Mouse (Mus musculus) ES-Bruce4 (cell line): ENCODE measurements around the gene Vangl2. TPM values are rescaled to one million over a fixed set of nuclear protein-coding genes. Genes with fewer than 3 reads are reported as not detected.

Source experiments
- H3K27ac ChIP-seq: 2 replicates; pipeline ENCODE4 v1.5.1; 2012; ENCODE audit warnings: low read length, inconsistent platforms; ENCODE audit not compliant: insufficient read depth
- H3K27me3 ChIP-seq: 2 replicates; pipeline ENCODE4 v1.6.1; 2012; ENCODE audit warnings: mild to moderate bottlenecking, low read length, inconsistent platforms; ENCODE audit not compliant: control insufficient read depth, poor library complexity, insufficient read depth, severe bottlenecking
- H3K36me3 ChIP-seq: 2 replicates; pipeline ENCODE4 v1.6.1; 2012; ENCODE audit warnings: inconsistent platforms, mild to moderate bottlenecking, low read length, moderate library complexity; ENCODE audit not compliant: control insufficient read depth, poor library complexity, insufficient read depth, severe bottlenecking
- H3K4me1 ChIP-seq: one replicate; pipeline ENCODE4 v1.8.1; 2011; ENCODE audit warnings: low read length; ENCODE audit not compliant: control insufficient read depth, insufficient read depth
- H3K4me3 ChIP-seq: 2 replicates; pipeline ENCODE4 v1.5.1; 2011; ENCODE audit warnings: low read depth, mild to moderate bottlenecking, low read length
- H3K9ac ChIP-seq: 2 replicates; pipeline ENCODE4 v1.6.1; 2012; ENCODE audit warnings: low read depth, mild to moderate bottlenecking, inconsistent platforms; ENCODE audit not compliant: poor library complexity, severe bottlenecking
- H3K9me3 ChIP-seq: replicated peaks from 2 replicates; pipeline ENCODE4 v1.6.1; 2012; ENCODE audit warnings: mild to moderate bottlenecking, low read length, inconsistent platforms; ENCODE audit not compliant: control insufficient read depth, poor library complexity, insufficient read depth, severe bottlenecking
- CTCF ChIP-seq: IDR thresholded peaks from one replicate; pipeline ENCODE4 v1.8.1; 2011; ENCODE audit warnings: low read depth, low read length
- EP300 ChIP-seq: IDR thresholded peaks from 2 replicates; pipeline ENCODE4 v1.6.1; 2011; ENCODE audit warnings: low read depth, low read length; ENCODE audit not compliant: insufficient read depth
- POLR2A ChIP-seq: IDR thresholded peaks from one replicate; pipeline ENCODE4 v1.8.1; 2011; ENCODE audit warnings: low read length; ENCODE audit not compliant: insufficient read depth
- polyA plus RNA-seq: library from polyadenylated mRNA; stranded (reverse); fragments of >200 nt; gene quantifications from 2 replicates; pipeline ENCODE4 v1.2.4, GENCODE M21; 2011; ENCODE audit warnings: low read depth; ENCODE audit not compliant: missing spikeins, insufficient read depth, insufficient read length

Vangl2 gene
- polyA plus RNA-seq, 1 experiment: 29.7 TPM

DNA sequence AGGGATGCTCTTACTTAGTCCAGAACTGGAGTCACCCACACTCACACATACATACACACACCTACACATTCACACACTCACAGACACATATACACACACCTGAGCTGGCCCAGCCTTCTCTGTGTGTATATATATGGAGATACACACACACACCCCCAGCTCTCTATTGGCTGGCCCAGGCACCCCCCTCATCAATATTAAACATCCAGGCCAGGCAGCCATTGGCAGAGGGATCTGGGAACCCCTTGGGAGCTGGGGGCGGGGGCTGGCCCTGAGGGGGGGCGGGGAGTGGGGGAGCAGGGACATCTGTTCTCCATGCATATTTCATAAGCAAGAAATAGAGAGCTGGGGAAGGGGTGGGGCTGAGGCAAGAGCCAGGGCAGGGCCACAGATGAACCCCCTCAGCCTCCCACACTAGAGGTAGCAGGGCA lies 29.3 kb upstream of the Vangl2 start, which contains the start of gene Nhlh1:
TSS of gene Nhlh1 (minus strand) at position 83 of the 431 bp plus-strand sequence.
- Histone ChIP-seq H3K27ac (no peak within 1 kb of the TSS), H3K4me3 (no peak within 1 kb of the TSS), H3K9ac (no peak within 1 kb of the TSS), H3K36me3 (no peaks in the 10 kb centered on the region), H3K4me1 (peaks cover 6% of the 10 kb centered on the region), H3K27me3 (no peaks in the 10 kb centered on the region), H3K9me3 (no peaks in the 10 kb centered on the region)
- TF ChIP-seq CTCF (no peak), EP300 (no peak), POLR2A (no peak)

DNA sequence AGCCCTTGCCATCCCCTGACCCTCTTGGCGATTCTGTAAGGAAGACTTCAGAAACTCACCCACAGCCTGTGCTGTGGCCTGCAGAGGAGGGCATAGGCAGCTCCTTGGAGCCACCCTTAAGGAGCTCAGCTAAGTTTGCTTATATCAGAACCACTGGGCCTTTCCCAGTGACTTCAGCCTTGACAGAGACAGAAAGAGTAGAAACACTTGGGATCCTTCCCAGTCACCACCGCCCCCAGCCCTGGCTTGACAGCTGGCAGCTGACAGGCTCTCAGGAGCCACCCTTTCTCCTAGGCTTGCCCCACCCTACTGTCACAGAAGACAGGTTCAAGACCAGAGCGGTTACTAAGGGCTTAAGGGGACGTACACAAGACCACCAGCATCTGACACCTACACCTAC lies 28.0 kb upstream of the Vangl2 start:
- Histone ChIP-seq H3K9me3 (no peaks in the 10 kb centered on the region), H3K4me1 (peaks cover 5% of the 10 kb centered on the region), H3K27me3 (no peaks in the 10 kb centered on the region), H3K36me3 (no peaks in the 10 kb centered on the region), H3K27ac (no peak overlapping the region), H3K9ac (no peak overlapping the region), H3K4me3 (no peak overlapping the region)
- TF ChIP-seq POLR2A: no peak
- no peak for TF ChIP-seq EP300
- no peak for TF ChIP-seq CTCF

DNA sequence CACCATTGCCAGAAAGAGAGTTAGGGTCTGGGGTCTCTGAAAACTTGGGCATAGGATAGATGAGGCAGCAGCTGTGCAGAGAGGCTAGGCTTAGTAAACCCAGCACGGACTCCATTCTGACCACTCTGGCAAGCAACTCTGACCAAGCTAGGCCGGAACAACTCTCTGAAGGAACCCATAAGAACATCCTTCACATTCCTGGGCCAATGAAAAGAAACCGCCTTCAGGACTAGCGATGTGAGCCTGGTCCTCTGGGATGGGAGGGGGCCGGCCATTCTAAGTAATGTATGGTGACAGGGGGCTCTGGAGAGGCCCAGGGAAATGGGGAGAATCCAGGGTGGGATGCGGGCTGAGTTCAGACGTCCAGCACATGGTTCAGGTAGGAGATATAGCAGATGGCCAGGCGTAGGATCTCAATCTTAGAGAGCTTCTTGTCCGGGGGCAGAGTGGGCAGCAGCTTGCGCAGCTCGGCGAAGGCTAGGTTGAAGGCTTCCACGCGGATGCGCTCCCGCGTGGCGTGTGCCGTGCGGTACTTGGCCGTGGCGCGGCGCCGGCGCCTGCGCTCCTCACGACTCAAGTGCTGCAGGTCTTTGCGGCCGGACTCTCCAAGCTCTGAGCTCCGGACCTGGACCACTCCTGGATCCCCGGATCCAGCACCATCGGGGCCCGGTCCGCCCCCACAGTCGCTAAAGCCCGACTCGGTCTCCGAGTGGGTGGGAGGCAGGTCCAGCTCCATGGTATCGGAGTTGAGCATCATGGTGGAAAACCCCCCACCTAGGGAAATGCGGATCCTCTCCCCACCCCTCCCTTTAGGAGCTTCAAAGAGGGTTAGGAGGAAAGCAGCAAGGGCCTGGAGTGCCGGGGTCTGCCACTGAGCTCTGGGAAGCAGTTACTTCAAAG lies 25.5 kb upstream of the Vangl2 start:
- TF ChIP-seq EP300: no peak
- TF ChIP-seq CTCF: no peak
- no peak for TF ChIP-seq POLR2A
- peak overlapping the region; percentile 46 for H3K9ac ChIP-seq
- peaks cover 3% of the 10 kb centered on the region for H3K4me1 ChIP-seq
- H3K27me3 ChIP-seq: no peaks in the 10 kb centered on the region
- no peaks in the 10 kb centered on the region for H3K36me3 ChIP-seq
- peak overlapping the region; percentile 61 for H3K4me3 ChIP-seq
- H3K9me3 ChIP-seq: no peaks in the 10 kb centered on the region
- no peak overlapping the region for H3K27ac ChIP-seq

DNA sequence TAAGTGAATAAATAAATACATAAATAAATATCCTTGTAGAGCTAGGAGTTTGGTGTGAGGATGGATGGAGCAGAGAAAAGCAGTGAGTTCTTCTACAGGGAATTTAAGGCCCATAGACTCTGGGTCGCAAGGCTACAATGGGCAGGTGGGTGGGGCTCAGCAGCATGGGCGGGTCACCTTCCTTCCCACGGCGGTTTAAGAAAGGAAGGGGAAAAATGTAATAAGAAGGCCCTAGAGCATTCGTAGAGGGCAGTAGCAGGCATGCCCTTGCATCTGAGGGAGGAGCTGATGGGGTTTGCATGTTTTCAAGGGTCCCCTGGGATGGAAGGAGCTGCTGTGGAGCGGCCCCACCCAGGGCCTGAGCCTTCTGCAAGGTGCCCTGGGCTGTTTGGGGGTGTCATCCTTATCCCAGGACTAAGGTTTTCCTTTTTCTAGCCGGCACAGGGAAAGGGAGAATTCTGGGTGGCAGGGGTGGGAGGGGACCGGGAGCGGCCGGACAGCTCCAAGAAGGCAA lies 24.6 kb upstream of the Vangl2 start:
- H3K27ac ChIP-seq: no peak overlapping the region
- H3K4me3 ChIP-seq: no peak overlapping the region
- no peaks in the 10 kb centered on the region for H3K9me3 ChIP-seq
- 0 out of 2 replicates have a peak overlapping the region, but pooled peaks have one; percentile 46 for H3K9ac ChIP-seq
- H3K4me1 ChIP-seq: no peaks in the 10 kb centered on the region
- TF ChIP-seq EP300: no peak
- TF ChIP-seq CTCF: no peak
- no peak for TF ChIP-seq POLR2A
- H3K27me3 ChIP-seq: no peaks in the 10 kb centered on the region
- H3K36me3 ChIP-seq: no peaks in the 10 kb centered on the region

DNA sequence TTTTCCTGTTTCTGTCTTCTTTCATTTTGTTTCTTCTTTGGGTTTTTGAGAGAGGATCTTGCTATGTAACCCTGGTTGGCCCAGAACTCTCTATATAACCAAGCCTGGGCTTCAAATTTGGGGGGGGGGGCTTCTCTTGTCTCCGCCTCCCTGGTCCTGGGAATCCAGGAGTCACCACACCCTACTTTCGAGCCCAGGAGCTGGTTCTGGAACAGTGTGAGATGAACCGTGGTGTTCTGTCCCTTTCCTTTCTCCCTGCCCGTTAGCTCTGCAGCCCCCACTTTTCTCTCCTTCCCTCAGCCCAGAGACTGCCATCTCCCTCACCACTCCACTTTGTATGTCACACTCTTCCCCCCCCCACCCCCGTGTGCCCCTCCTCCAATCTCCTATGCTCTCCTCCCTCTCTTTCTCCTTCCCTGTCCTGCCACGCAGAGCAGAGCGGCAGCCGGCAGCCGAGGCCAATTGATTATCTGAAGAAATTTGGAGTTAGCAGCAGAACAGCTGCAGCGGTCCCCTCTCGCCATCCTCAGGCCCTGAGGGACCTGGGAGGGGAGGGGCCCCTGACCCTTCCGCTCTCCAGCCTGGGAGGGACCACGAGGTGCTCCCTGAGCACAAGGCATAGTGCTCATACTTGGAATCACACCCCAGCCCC lies 21.0 kb upstream of the Vangl2 start:
- H3K9ac ChIP-seq: no peak overlapping the region; the same call in 1 of the 2 replicates
- no peak for TF ChIP-seq POLR2A
- TF ChIP-seq CTCF: no peak
- TF ChIP-seq EP300: no peak
- H3K27me3 ChIP-seq: no peaks in the 10 kb centered on the region
- H3K36me3 ChIP-seq: no peaks in the 10 kb centered on the region
- no peak overlapping the region for H3K27ac ChIP-seq
- H3K9me3 ChIP-seq: no peaks in the 10 kb centered on the region
- no peak overlapping the region for H3K4me3 ChIP-seq
- no peaks in the 10 kb centered on the region for H3K4me1 ChIP-seq

DNA sequence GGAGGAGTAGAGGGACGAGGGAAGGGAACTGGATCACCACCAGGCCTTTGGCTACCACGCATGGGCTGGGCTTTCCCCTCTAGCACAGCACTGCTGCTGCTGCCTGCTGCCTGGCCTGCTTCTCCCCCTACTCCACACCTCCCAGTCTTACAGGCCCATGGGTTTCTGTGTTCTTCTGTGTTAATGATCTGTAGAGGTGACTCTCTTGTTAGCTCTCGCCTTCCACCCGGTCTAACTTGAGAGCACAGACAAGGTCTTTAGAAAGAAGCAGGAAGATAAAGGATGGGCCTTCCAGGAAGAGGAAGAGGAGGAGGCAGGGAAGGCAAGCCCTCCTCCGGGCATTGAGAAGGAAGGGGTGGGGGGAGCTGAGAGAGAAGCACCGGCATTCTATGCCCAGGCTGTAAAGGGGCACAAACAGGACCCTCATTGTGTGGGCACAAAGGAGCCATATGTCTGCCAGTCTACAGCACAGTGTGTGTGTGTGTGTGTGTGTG lies 20.0 kb upstream of the Vangl2 start:
- Histone ChIP-seq H3K9me3 (no peaks in the 10 kb centered on the region), H3K27ac (no peak overlapping the region), H3K27me3 (no peaks in the 10 kb centered on the region), H3K9ac (no peak overlapping the region), H3K4me3 (no peak overlapping the region), H3K4me1 (no peaks in the 10 kb centered on the region), H3K36me3 (no peaks in the 10 kb centered on the region)
- TF ChIP-seq EP300: no peak
- TF ChIP-seq CTCF: no peak
- no peak for TF ChIP-seq POLR2A
